Mouse (Mus musculus) monocyte, adult 2 months (primary cell): ENCODE data around the gene Ppp1r14a.

Source experiments
- DNase-seq, 2 experiments: peaks; one replicate each; pipeline ENCODE4 v3.0.0; 2022; ENCODE audit warnings: low spot score in 2 of 2, low read depth in 1 of 2

The Ppp1r14a gene

DNA sequence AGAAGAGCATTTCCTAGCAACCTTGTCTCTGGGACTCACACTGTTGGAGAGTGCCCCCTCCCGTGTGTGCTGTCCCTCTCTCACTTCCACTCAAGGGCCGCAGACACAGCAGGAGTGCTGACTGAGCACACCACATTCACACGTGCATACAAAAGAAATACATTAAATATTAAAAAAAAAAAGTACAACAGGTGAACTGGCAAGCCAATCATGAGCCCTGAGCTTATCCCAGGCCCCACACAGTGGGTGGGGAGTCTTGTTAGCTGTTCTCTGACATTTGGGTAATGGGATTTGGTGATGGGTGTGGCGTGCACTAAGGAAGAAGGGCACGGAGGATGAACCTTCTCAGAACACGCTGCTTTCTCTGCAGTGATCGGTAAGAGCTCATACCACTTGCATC is 13.5 kb downstream of the Ppp1r14a start:
- no peak for DNase-seq

- DNase-seq = no peak
Observed at GRCm38 (mm10) chr7:29303738-29304462, 14.8 kb downstream of the Ppp1r14a start, which contains the start of gene Dpf1. TSS of gene Dpf1 (plus strand) at chr7:29303951.

DNA sequence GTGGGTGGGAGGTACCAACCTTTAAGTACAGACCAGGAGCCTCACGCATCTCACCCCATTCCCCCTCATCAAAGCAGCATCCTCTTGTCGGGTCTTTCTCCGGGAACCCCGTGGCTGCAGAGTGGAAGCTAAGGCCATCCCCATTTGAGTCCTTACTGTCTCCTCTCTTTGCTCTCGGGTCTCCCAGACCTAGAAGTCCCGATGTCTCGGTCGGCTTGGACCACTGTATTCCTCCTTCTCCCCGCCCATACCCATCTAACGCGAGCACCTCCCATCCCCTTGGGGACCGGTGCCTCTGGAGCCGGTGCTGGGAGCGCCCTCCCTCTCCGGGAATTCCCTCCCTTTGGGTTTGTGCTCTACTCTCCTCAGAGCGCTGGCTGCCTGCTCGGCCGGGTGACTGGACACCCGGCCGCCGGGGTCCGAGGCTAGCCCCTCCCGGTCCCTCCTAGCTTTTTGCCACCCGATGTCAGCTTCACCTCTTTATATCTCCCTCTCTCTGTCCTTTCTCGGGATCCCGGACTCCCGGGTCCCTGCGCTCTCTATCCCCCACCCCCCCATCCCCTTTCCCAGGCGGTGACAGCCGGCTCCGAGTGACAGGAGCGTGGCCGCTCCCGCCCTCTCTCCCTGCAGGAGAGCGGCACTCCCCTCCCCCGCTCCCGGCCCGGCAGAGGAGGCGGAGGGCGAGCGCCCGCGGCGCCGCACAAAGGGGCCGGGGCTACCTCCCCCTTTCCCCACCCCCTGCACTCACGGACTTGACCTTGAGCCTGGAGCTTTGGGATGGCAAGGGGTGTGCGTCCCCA is 15.6 kb downstream of the Ppp1r14a start:
- no peak for DNase-seq

- DNase-seq = no peak
Observed at GRCm38 (mm10) chr7:29305263-29305988, 16.3 kb downstream of the Ppp1r14a start.

GRCm38 (mm10) chr7:29306108-29306507 is 17.0 kb downstream of the Ppp1r14a start:
- DNase-seq = no peak

- no peak for DNase-seq
Observed at GRCm38 (mm10) chr7:29306619-29307018, 17.5 kb downstream of the Ppp1r14a start.

DNA sequence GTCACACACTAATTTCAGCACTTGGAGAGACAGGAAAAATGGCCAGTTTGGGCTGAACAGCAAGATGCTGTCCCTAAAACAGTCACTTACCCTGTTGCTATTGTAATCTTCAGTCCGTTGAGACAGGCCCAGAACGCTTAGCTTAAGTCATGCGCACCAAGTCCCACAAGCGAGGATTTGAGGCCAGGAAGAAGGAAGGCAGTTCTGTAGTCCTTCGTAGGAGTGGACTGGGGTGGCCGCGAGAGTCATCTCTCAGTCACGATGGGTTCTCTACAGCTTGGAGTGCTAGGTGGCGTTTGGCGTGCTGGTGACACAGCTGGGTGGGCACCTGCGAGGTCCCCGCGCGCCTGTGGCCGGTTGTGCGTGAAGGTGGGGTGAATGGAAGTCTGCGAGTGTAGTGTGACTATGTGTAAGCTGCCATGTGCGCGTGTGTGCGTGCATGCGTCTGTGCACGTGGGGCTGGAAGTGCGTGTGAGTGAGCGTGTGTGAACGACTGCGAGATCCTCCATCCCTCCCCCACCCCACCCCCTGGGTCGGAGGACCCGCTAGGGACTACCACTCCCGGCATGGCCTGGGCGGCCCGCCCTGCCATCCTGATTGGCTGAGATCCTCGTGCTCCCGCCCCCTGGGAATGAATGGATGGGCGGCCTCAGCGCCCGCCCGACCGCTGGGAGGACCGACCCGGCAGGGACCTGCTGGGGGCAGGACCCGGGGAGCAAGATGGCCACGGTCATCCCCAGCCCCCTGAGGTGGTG is 18.4 kb downstream of the Ppp1r14a start:
- DNase-seq = peak in 1 of 2 experiments; percentile 29

GRCm38 (mm10) chr7:29309221-29309721 is 20.2 kb downstream of the Ppp1r14a start:
- no peak for DNase-seq

- DNase-seq = no peak
Observed at GRCm38 (mm10) chr7:29309749-29310148, 20.6 kb downstream of the Ppp1r14a start.

GRCm38 (mm10) chr7:29313051-29313450 is 23.9 kb downstream of the Ppp1r14a start:
- DNase-seq = no peak

DNA sequence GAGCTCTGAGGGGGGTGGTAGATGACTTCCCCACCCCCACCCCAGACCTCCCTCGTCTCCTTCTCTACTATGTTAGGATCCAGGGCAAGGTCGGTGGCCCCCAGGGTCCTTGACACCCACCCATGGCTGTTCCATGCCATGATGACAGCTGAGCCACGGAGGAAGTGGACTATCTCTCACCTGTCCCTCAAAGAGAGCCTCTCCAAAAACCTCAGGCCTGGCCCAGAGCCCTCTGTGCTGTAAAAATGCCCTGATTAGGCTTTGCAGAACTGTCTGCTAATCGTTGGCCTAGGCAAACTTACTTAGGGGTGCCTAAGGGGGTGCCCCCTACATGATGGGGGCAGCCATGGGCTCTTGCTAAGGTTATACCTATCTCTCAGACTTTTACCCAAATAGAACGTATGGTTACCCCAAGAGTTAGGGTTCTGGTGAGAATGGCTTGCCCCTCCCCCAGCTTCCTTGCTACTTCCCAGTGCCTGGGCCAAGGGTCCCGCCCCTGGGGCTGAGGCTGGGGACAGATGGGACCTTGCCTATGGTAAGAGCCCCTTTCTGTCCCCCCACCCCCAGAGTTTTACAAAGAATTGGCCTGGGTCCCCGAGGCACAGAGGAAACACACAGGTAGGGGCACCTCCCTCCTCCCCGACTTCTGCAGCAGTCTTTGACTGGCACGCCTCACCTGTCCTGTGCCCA is 24.6 kb downstream of the Ppp1r14a start:
- DNase-seq = no peak

DNA sequence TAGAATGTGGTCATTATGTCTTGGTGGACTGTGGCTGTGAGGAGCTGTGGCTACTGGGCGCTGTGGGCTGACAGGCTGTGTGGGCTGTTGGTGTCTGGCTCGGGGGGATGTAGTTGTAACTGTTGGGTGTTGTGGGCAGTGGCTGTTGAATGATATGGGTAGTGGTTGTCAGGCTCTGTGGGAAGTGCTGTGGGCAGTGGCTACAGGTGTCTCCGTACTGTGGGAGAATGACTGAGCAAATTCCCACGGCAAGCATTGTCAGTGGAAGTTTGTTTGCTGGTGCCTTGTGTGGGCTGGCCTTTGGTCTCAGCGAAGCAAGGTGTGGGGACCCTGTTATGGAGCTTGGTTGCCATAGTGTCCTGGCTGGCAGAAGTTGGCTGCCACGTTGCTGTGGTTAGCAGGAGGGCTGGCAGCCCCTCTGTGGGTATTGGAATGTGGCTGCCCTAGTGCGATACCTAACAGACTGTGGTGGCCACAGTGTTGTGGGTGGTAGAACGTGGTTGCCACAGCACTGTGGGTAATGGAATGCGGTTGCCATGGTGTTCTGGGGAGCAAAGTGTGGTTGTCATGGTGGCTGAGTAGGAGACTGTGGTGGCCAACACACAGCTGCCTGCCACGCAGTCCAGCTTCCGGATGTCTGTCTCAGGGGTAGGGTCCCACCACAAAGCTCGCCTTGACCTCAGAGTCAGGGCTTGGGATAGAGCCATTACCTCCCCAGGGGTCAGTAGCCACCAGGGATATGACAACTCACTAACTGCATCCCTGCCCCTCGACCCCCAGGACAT is 25.9 kb downstream of the Ppp1r14a start:
- no peak for DNase-seq

DNA sequence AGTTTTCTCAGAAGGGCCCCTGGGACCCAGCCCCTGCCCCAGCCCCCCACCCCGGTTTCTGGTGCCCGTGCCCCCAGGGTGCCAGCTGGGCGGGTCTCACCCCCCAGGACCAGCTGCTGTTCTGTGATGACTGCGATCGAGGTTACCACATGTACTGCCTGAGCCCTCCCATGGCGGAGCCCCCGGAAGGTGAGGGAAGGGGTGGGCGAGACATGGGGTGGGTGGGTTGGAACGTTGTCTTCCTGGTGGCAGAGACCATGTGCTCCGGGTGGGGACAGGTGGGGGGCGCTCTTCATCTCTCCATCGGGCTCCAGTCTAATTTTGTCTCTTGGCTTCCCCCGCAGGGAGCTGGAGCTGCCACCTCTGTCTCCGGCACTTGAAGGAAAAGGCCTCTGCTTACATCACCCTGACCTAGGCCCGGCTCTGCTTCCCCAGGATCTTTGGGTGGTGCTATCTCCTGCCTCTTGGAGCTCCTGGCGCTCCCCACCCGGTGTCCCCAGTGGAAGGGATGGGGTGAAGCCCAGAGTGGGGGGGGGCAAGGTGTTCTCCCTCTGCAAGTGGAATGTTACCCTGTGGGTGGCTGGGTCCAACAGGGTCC is 27.1 kb downstream of the Ppp1r14a start:
- DNase-seq = no peak

DNA sequence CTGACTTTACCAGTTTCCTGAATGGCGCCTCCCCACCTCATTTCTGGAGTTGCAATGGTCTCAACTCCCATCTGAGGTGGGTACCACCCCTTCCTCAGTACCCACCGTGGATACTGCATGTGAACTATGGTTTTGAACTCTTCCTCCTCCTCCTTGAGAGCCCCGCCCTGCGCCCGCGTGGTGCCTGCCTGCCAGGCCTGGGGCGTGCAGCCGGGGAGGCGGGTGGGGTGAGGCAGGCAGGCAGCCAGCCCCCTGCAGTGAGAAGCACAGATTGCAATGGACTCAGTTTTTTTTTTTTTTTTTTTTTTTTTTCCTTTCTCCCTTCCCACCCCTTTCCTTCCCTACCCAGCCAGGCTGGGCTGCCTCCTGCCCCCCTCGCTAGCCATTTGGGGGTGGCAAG is 27.9 kb downstream of the Ppp1r14a start:
- no peak for DNase-seq

GRCm38 (mm10) chr7:29317558-29317957 is 28.4 kb downstream of the Ppp1r14a start:
- no peak for DNase-seq

DNA sequence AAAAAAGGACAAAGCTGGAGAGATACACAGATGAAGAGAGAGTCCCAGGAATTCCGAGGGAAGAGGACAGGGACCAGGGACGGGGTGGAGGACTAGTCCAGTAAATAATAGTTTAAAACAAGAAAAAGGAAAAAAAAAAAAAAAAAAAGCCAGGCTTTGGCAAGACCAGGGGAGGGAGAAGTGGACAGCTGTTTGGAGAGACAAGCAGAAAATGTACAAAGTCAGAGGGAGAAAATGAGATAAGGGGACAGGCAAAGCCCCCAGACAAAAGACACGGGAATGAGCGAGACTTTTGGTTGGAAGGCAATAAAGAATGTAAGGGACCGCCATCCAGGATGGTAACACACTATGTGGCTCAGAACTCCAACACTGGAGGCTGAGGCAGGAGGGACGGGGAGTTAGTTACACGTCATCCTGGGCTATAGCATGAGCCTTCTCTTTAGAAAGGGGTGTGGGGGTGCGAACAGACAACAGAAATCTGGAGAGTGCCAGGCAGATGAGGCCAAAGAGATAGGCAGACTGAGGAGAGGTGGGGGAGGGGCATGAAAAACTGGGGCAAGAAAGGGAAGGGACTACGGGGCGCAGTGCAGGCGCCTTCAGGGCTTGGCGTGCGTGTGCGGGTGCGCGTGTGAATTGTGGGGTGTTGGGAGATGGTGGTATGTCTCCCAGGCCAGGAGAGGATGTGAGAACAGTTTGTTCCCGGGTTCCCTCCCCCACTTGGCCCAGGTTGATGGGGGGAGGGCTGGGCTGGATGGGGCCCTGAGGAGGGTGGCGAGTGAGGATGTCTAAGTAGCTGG is 29.2 kb downstream of the Ppp1r14a start:
- DNase-seq = no peak

DNA sequence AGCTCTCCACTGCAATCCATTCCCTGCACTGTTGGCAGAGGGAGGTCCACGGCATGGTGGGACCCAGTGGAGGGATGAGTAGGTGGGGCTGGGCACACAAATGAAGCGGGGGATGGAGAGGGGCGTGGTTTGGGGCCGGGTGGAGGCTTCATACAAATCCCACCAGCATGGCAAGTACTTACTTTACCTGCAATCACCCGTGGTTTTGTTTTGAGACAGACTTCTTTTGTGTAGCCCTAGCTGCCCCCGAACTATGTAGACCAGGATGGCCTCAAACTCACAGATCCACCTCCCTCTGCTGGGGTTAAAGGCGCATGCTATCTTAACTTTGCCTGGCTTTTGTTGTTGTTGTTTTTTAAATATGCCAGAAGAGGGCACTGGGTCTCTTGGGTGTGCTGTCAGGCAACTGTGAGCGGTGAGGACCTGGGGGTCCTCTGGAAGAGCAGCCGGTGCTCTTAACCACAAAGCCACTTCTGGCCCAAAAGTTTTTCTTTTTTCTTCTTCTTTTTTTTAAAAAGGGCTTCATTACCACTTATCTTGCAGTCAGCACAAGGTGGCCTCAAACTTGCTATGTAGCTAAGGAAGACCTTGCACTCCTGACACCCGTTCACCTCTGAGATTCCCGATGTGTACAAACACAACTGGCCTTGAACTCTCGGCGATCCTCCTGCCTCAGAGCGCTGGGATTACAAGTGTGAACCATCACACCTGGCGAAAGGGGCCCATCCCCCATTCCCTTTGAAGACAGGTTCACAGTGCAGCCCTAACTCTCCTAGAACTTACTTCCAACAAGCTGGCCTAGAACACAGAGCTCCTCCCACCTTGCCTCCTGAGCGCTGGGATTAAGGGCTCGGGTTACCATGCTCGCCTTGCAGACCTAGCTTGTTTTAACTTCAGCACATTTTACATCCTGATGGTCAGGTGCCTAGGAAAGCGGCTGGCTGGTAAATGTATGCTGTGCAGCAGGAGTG is 30.5 kb downstream of the Ppp1r14a start:
- no peak for DNase-seq
